Mouse (Mus musculus) ES-Bruce4 (cell line): ENCODE data around the gene Adh6a. TPM values are rescaled to one million over a fixed set of nuclear protein-coding genes. Genes with fewer than 3 reads are reported as not detected.

Experiments used
- H3K27ac ChIP-seq: 2 replicates; pipeline ENCODE4 v1.5.1; 2012; ENCODE audit warnings: low read length, inconsistent platforms; ENCODE audit not compliant: insufficient read depth
- H3K27me3 ChIP-seq: 2 replicates; pipeline ENCODE4 v1.6.1; 2012; ENCODE audit warnings: mild to moderate bottlenecking, low read length, inconsistent platforms; ENCODE audit not compliant: control insufficient read depth, poor library complexity, insufficient read depth, severe bottlenecking
- H3K36me3 ChIP-seq: 2 replicates; pipeline ENCODE4 v1.6.1; 2012; ENCODE audit warnings: inconsistent platforms, mild to moderate bottlenecking, low read length, moderate library complexity; ENCODE audit not compliant: control insufficient read depth, poor library complexity, insufficient read depth, severe bottlenecking
- H3K4me1 ChIP-seq: one replicate; pipeline ENCODE4 v1.8.1; 2011; ENCODE audit warnings: low read length; ENCODE audit not compliant: control insufficient read depth, insufficient read depth
- H3K4me3 ChIP-seq: 2 replicates; pipeline ENCODE4 v1.5.1; 2011; ENCODE audit warnings: low read depth, mild to moderate bottlenecking, low read length
- H3K9ac ChIP-seq: 2 replicates; pipeline ENCODE4 v1.6.1; 2012; ENCODE audit warnings: low read depth, mild to moderate bottlenecking, inconsistent platforms; ENCODE audit not compliant: poor library complexity, severe bottlenecking
- H3K9me3 ChIP-seq: replicated peaks from 2 replicates; pipeline ENCODE4 v1.6.1; 2012; ENCODE audit warnings: mild to moderate bottlenecking, low read length, inconsistent platforms; ENCODE audit not compliant: control insufficient read depth, poor library complexity, insufficient read depth, severe bottlenecking
- CTCF ChIP-seq: IDR thresholded peaks from one replicate; pipeline ENCODE4 v1.8.1; 2011; ENCODE audit warnings: low read depth, low read length
- EP300 ChIP-seq: IDR thresholded peaks from 2 replicates; pipeline ENCODE4 v1.6.1; 2011; ENCODE audit warnings: low read depth, low read length; ENCODE audit not compliant: insufficient read depth
- POLR2A ChIP-seq: IDR thresholded peaks from one replicate; pipeline ENCODE4 v1.8.1; 2011; ENCODE audit warnings: low read length; ENCODE audit not compliant: insufficient read depth
- polyA plus RNA-seq: library from polyadenylated mRNA; stranded (reverse); fragments of >200 nt; gene quantifications from 2 replicates; pipeline ENCODE4 v1.2.4, GENCODE M21; 2011; ENCODE audit warnings: low read depth; ENCODE audit not compliant: missing spikeins, insufficient read depth, insufficient read length

Gene Adh6a
- polyA plus RNA-seq, 1 experiment: not detected

DNA sequence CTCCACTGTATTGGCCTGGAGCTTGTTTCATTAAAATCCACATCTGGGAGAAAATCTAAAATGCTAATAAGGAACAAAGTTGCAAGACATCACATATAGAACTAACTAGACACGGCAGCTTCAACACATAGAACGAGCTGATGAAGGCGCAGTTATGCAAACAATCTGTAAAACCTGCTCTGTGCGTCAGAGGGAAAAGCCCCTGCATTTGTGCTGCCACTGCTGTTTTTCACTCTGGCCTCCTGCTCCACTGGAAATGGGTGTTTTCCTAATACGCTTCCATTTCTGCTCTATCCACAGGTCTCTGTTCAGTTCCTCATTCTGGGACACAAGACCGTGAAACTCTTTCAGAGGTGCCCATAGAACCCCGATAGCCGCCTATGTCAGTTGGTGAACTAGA, 20.8 kb downstream of the Adh6a start:
- TF ChIP-seq CTCF (no peak), EP300 (no peak), POLR2A (no peak)
- H3K9me3 ChIP-seq: no peaks in the 10 kb centered on the region
- H3K36me3 ChIP-seq: no peaks in the 10 kb centered on the region
- no peak overlapping the region for H3K4me3 ChIP-seq
- H3K27ac ChIP-seq: no peak overlapping the region
- no peak overlapping the region for H3K9ac ChIP-seq
- H3K27me3 ChIP-seq: 0 out of 2 replicates have a peak, but pooled peaks cover 2% of the 10 kb centered on the region
- H3K4me1 ChIP-seq: peaks cover 2% of the 10 kb centered on the region

DNA sequence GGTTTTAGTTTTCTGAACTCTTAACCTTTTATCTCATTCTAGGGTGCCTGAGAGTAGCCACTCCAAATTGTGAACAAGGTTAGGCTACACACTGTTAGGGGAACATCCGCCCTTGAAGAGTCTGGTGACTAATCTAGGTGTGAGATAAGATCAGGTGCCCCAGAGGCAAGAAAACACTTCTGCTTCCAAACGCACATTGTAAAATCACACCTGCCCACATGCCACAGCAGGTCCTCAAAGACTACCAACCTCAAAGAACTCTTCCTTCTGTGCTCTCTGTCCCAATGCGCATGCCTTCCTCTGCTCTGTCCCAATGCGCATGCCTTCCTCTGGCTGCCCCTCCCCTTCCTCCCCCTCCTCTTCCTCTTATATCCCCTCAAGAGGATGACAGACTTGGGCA, 21.2 kb downstream of the Adh6a start:
- Histone ChIP-seq H3K9me3 (no peaks in the 10 kb centered on the region), H3K27ac (no peak overlapping the region), H3K9ac (no peak overlapping the region), H3K27me3 (0 out of 2 replicates have a peak, but pooled peaks cover 2% of the 10 kb centered on the region), H3K36me3 (no peaks in the 10 kb centered on the region), H3K4me1 (peaks cover 2% of the 10 kb centered on the region), H3K4me3 (no peak overlapping the region)
- TF ChIP-seq EP300 (no peak), CTCF (no peak), POLR2A (no peak)

DNA sequence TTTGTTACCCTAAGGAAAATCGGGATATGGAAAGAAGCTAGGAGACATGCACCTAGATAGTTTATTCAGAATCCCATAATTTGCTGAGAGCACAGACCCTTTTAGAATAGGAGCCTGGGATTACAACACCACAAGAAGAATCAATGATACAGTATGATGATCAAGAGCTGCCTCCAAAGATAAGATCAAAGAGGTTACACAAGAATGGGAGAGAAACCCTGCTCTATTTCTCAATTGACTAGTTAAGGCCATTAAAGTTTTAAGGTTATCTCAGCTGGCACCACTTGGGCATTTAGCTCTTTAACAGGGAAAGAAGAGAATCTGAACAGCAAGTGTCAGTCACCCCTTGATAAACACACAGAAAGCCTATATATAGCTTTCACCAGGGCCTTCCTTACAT, 22.5 kb downstream of the Adh6a start:
- TF ChIP-seq CTCF (no peak), EP300 (no peak), POLR2A (no peak)
- no peak overlapping the region for H3K4me3 ChIP-seq

DNA sequence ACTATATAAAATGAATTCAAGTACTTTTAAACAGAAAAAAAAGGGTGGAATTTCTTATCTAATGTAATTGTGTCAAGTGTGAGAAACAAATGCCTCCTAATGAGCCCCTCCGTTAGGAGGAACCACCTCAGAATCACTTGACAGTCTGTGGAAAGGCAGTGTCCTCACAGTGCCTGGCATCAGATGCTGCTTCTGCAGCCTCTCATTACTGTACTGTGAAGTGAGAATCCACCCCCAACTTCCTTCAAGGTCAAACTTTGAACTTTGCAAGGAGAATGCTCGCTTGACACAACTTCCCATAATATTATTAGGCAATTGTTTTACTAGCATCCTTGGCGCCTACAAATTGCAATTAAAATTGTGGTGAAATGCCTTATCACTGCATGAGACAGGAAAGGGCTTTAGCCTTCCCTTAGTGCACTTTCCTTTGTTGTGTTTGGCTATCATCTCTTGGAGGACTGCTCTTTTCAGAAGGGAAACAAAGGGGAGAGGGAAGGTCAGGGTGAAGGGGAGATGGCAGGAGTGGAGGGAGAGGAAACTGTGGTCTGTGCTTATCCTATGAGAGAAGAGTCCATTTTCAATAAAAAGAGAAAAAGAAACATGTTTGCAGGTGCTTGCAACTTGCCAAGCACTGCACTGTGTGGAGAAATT, 23.1 kb downstream of the Adh6a start:
- no peaks in the 10 kb centered on the region for H3K9me3 ChIP-seq
- H3K9ac ChIP-seq: no peak overlapping the region
- peaks cover 2% of the 10 kb centered on the region for H3K4me1 ChIP-seq
- no peak overlapping the region for H3K4me3 ChIP-seq
- no peak overlapping the region for H3K27ac ChIP-seq
- TF ChIP-seq EP300 (no peak), CTCF (no peak), POLR2A (no peak)
- H3K27me3 ChIP-seq: 0 out of 2 replicates have a peak, but pooled peaks cover 2% of the 10 kb centered on the region
- no peaks in the 10 kb centered on the region for H3K36me3 ChIP-seq

More for the DNA sequence above, 22.5 kb downstream of the Adh6a start:
- peaks cover 2% of the 10 kb centered on the region for H3K4me1 ChIP-seq
- H3K27me3 ChIP-seq: 0 out of 2 replicates have a peak, but pooled peaks cover 2% of the 10 kb centered on the region
- H3K9ac ChIP-seq: no peak overlapping the region
- H3K36me3 ChIP-seq: no peaks in the 10 kb centered on the region
- no peaks in the 10 kb centered on the region for H3K9me3 ChIP-seq
- no peak overlapping the region for H3K27ac ChIP-seq

DNA sequence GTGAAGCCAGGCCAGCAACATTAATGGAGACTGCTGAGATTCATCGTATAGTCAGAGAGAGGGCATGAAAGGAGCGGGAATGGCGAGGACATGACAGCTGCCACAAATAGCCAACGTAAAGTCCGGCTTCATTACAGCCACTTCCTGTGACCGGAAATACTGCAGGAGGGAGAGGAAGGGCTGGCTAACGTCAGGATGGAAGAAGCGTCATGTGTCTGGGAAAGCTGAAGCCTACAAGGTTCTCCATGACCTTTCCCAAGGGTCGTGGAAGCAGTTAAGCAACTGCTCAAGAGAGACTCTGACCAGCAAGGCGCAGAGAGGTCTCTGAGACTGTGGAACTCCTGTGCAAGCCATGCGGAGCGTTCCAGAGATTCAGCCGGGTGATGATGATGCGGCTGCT, 28.4 kb downstream of the Adh6a start, which contains the start of gene Adh6b:
TSS of gene Adh6b (plus strand) at position 305 of the 400 bp plus-strand sequence.
- no peak within 1 kb of the TSS for H3K9ac ChIP-seq
- no peak within 1 kb of the TSS for H3K4me3 ChIP-seq
- no peaks in the 10 kb centered on the region for H3K36me3 ChIP-seq
- no peaks in the 10 kb centered on the region for H3K4me1 ChIP-seq
- H3K27ac ChIP-seq: no peak within 1 kb of the TSS
- TF ChIP-seq EP300: no peak
- no peak for TF ChIP-seq POLR2A
- no peak for TF ChIP-seq CTCF
- no peaks in the 10 kb centered on the region for H3K9me3 ChIP-seq
- H3K27me3 ChIP-seq: no peaks in the 10 kb centered on the region

DNA sequence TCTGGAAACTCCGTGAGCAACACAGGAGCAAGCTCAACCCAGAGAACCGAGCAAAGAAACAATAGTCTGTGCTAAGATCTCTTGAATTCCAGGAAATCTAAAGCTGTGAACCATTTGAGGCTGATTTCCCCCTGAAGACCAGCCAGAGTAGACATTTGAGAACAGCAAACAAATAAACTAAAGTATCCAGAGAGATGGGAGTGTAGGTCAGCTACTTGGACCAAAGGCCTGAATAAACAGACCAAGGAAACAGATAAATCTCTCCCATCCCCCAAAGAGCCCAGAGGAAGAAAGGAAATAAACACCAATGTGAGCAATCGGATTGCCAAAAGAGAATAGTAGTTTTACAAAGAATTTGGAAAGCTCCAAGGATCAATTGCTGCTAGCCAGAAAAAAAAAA, 34.0 kb downstream of the Adh6a start:
- no peaks in the 10 kb centered on the region for H3K9me3 ChIP-seq
- H3K4me1 ChIP-seq: no peaks in the 10 kb centered on the region
- H3K4me3 ChIP-seq: no peak overlapping the region
- no peaks in the 10 kb centered on the region for H3K36me3 ChIP-seq
- no peaks in the 10 kb centered on the region for H3K27me3 ChIP-seq
- H3K27ac ChIP-seq: no peak overlapping the region
- TF ChIP-seq POLR2A: no peak
- TF ChIP-seq EP300: no peak
- TF ChIP-seq CTCF: no peak
- no peak overlapping the region for H3K9ac ChIP-seq
